Mouse (Mus musculus): ENCODE measurements around the gene Aoc3.
"Not testable (repeated sequence)": the region's sequence is repeated elsewhere in the genome, so short reads cannot be mapped to it uniquely, and the experiment has no call there.

Gene Aoc3

GRCm38 (mm10) chr11:101330371-101330924 lies at the start of gene Aoc3:
Aoc3 (plus strand) TSS chr11:101330605.
- no peak for DNase-seq

- no peak for DNase-seq
Observed at GRCm38 (mm10) chr11:101280837-101281236, 49.6 kb upstream of the Aoc3 start.

- no peak for DNase-seq
Observed at GRCm38 (mm10) chr11:101282896-101283295, 47.5 kb upstream of the Aoc3 start.

- DNase-seq, result no peak
Observed at GRCm38 (mm10) chr11:101283805-101284204, 46.6 kb upstream of the Aoc3 start.

- DNase-seq, result no peak
Observed at GRCm38 (mm10) chr11:101287306-101287705, 43.1 kb upstream of the Aoc3 start.

- no peak for DNase-seq
Observed at GRCm38 (mm10) chr11:101291231-101291630, 39.2 kb upstream of the Aoc3 start.

GRCm38 (mm10) chr11:101295191-101295590 lies 35.2 kb upstream of the Aoc3 start:
- no peak for DNase-seq

GRCm38 (mm10) chr11:101300881-101301280 lies 29.5 kb upstream of the Aoc3 start:
- no peak for DNase-seq

- no peak for DNase-seq
Observed at GRCm38 (mm10) chr11:101301299-101302003, 29.0 kb upstream of the Aoc3 start.

- DNase-seq, result peak; percentile 95
Observed at GRCm38 (mm10) chr11:101302004-101302798, 28.2 kb upstream of the Aoc3 start, which contains the start of gene Becn1. Becn1 (minus strand) TSS chr11:101302286.

- DNase-seq, result no peak
Observed at GRCm38 (mm10) chr11:101307744-101308143, 22.7 kb upstream of the Aoc3 start.

GRCm38 (mm10) chr11:101311083-101311482 lies 19.3 kb upstream of the Aoc3 start:
- DNase-seq, result no peak

GRCm38 (mm10) chr11:101312150-101312549 lies 18.3 kb upstream of the Aoc3 start:
- DNase-seq, result no peak

- DNase-seq, result no peak
Observed at GRCm38 (mm10) chr11:101314567-101314966, 15.8 kb upstream of the Aoc3 start.

GRCm38 (mm10) chr11:101315082-101315650 lies 15.2 kb upstream of the Aoc3 start:
- DNase-seq, result no peak

GRCm38 (mm10) chr11:101315665-101316500 lies 14.5 kb upstream of the Aoc3 start, which contains the start of gene Psme3:
Psme3 (plus strand) TSS chr11:101316213.
- peak; percentile 94 for DNase-seq

- DNase-seq, result no peak
Observed at GRCm38 (mm10) chr11:101316501-101316917, 13.9 kb upstream of the Aoc3 start.

- DNase-seq, result peak; percentile 57
Observed at GRCm38 (mm10) chr11:101323609-101324008, 6.8 kb upstream of the Aoc3 start.

GRCm38 (mm10) chr11:101324763-101325162 lies 5.6 kb upstream of the Aoc3 start, which contains the start of gene Aoc2:
Aoc2 (plus strand) TSS chr11:101325063.
- DNase-seq, result no peak

- not testable (repeated sequence) for DNase-seq
Observed at GRCm38 (mm10) chr11:101325201-101325600, 5.2 kb upstream of the Aoc3 start.

GRCm38 (mm10) chr11:101326147-101326546 lies 4.3 kb upstream of the Aoc3 start:
- DNase-seq, result no peak

GRCm38 (mm10) chr11:101327311-101327710 lies 3.1 kb upstream of the Aoc3 start:
- no peak for DNase-seq

Measured in cerebellum, adult 9-11 months (tissue).